Mouse (Mus musculus) myocyte (in vitro differentiated cells): Measurements from ENCODE around the gene Tmem238l.

Experiments
- MAX ChIP-seq: IDR thresholded peaks from one replicate; pipeline ENCODE4 v1.6.1; 2011; ENCODE audit warnings: low read depth, mild to moderate bottlenecking, control low read depth
- MYOD1 ChIP-seq, 3 experiments: IDR thresholded peaks; one replicate each; pipeline ENCODE4 v1.6.1; 2011; ENCODE audit warnings: control low read depth in 2 of 3, low read depth in 2 of 3, mild to moderate bottlenecking in 2 of 3, moderate library complexity in 1 of 3; ENCODE audit not compliant: insufficient read length in 2 of 3, control insufficient read depth in 1 of 3
- MYOG ChIP-seq, 3 experiments: IDR thresholded peaks; one replicate each; pipeline ENCODE4 v1.6.1; 2011; ENCODE audit warnings: control low read depth in 2 of 3, low read depth in 2 of 3, mild to moderate bottlenecking in 2 of 3; ENCODE audit not compliant: insufficient read length in 2 of 3, control insufficient read depth in 1 of 3, insufficient read depth in 1 of 3
- POLR2A ChIP-seq: IDR thresholded peaks from one replicate; pipeline ENCODE4 v1.6.1; 2011; ENCODE audit warnings: low read depth, mild to moderate bottlenecking, control low read depth, moderate library complexity; ENCODE audit not compliant: insufficient read length
- SRF ChIP-seq: IDR thresholded peaks from one replicate; pipeline ENCODE4 v1.6.1; 2011; ENCODE audit warnings: low read depth; ENCODE audit not compliant: control insufficient read depth, insufficient read length
- TCF12 ChIP-seq: IDR thresholded peaks from one replicate; pipeline ENCODE4 v1.6.1; 2011; ENCODE audit warnings: mild to moderate bottlenecking, control low read depth; ENCODE audit not compliant: poor library complexity, insufficient read depth, severe bottlenecking
- USF1 ChIP-seq: IDR thresholded peaks from one replicate; pipeline ENCODE4 v1.6.1; 2011; ENCODE audit warnings: low read depth, mild to moderate bottlenecking, control low read depth, moderate library complexity

- TF ChIP-seq POLR2A: no peak
- no peak for TF ChIP-seq MYOD1 (IDR thresholded peaks at IDR 0.05; ENCODE audit: control insufficient read depth in 1 of 3, insufficient read length in 2 of 3, low read depth in 2 of 3)
- no peak for TF ChIP-seq MYOG (IDR thresholded peaks at IDR 0.05; ENCODE audit: control insufficient read depth in 1 of 3, insufficient read depth in 1 of 3, insufficient read length in 2 of 3, low read depth in 2 of 3)
- no peak for TF ChIP-seq USF1
- no peak for TF ChIP-seq SRF
- no peak for TF ChIP-seq MAX
- no peak for TF ChIP-seq TCF12
Measured at GRCm38 (mm10) chr11:67011635-67012034, 55.2 kb downstream of the Tmem238l start.
